Mouse (Mus musculus) liver, adult 2 months (tissue): Measurements from ENCODE around the gene Nsun2. TPM values are rescaled to one million over a fixed set of nuclear protein-coding genes. Genes with fewer than 3 reads are reported as not detected.

Source experiments
- DNase-seq: peaks from one replicate; pipeline ENCODE4 v3.0.0-alpha.2; 2011; ENCODE audit warnings: low read depth, low spot score; ENCODE audit errors: extremely low read depth
- H3K27ac ChIP-seq: fragments of 200-500 bp; replicated peaks from 2 replicates; pipeline ENCODE4 v1.5.1; 2012; ENCODE audit warnings: low read depth, mild to moderate bottlenecking, control low read depth, inconsistent platforms, low read length; ENCODE audit not compliant: insufficient read depth
- H3K27me3 ChIP-seq: fragments of 200-500 bp; 2 replicates; pipeline ENCODE4 v1.6.1; 2012; ENCODE audit warnings: mild to moderate bottlenecking, moderate library complexity, low read length, inconsistent platforms; ENCODE audit not compliant: control insufficient read depth, insufficient read depth
- H3K36me3 ChIP-seq: fragments of 200-500 bp; 2 replicates; pipeline ENCODE4 v1.6.1; 2012; ENCODE audit warnings: low read length, inconsistent platforms; ENCODE audit not compliant: control insufficient read depth, insufficient read depth
- H3K4me1 ChIP-seq: fragments of 200-500 bp; 2 replicates; pipeline ENCODE4 v1.6.1; 2011; ENCODE audit warnings: low read length; ENCODE audit not compliant: control insufficient read depth, insufficient read depth
- H3K4me3 ChIP-seq: fragments of 200-500 bp; 2 replicates; pipeline ENCODE4 v1.5.1; 2011; ENCODE audit warnings: low read depth, mild to moderate bottlenecking, control low read depth, low read length, moderate library complexity; ENCODE audit not compliant: insufficient read depth
- H3K79me2 ChIP-seq: fragments of 200-500 bp; 2 replicates; pipeline ENCODE4 v1.6.1; 2012; ENCODE audit warnings: inconsistent platforms, mild to moderate bottlenecking, low read length, moderate library complexity; ENCODE audit not compliant: control insufficient read depth, insufficient read depth
- H3K9ac ChIP-seq: fragments of 200-500 bp; 2 replicates; pipeline ENCODE4 v1.6.1; 2012; ENCODE audit warnings: low read depth, mild to moderate bottlenecking, control low read depth, inconsistent platforms, low read length
- CTCF ChIP-seq: fragments of 200-500 bp; IDR thresholded peaks from 2 replicates; pipeline ENCODE4 v1.5.1; 2011; ENCODE audit warnings: low read depth, low read length, control low read depth
- POLR2A ChIP-seq: fragments of 200-500 bp; IDR thresholded peaks from 2 replicates; pipeline ENCODE4 v1.6.1; 2011; ENCODE audit warnings: low read length, control low read depth; ENCODE audit not compliant: insufficient read depth; ENCODE audit errors: extremely low read depth
- WGBS: fragments of 180-500 bp; shearing (Covaris S2); methylation state at CpG from one replicate; pipeline ENCODE4 v1.1.7; 2018; 5-methylcytosine and 5-hydroxymethylcytosine counted together
- polyA plus RNA-seq: library from polyadenylated mRNA; depleted of rRNA; stranded (reverse); fragments of >200 nt; gene quantifications from 2 replicates; pipeline ENCODE4 v1.2.3, GENCODE M21; 2012
- total RNA-seq: library from RNA; depleted of rRNA; stranded (reverse); fragments of >200 nt; gene quantifications from 2 replicates; pipeline ENCODE4 v1.2.3, GENCODE M21; 2014

Nsun2 gene
- total and polyA plus RNA-seq, 2 experiments, result 48.3 to 74.1 TPM

- Histone ChIP-seq H3K27me3 (no peaks in the 10 kb centered on the region), H3K4me3 (no peak overlapping the region), H3K9ac (no peak overlapping the region), H3K79me2 (no peaks in the 10 kb centered on the region), H3K4me1 (peaks cover 2% of the 10 kb centered on the region), H3K36me3 (no peaks in the 10 kb centered on the region), H3K27ac (no peak overlapping the region)
- TF ChIP-seq CTCF, result no peak
- TF ChIP-seq POLR2A, result no peak
- WGBS, result 77% methylated on average over 17 of the region's 17 CpGs
- no peak for DNase-seq
Observed at GRCm38 (mm10) chr13:69542571-69543352, 9.2 kb downstream of the Nsun2 start.

GRCm38 (mm10) chr13:69543595-69543994, 10.0 kb downstream of the Nsun2 start:
- Histone ChIP-seq H3K36me3 (no peaks in the 10 kb centered on the region), H3K79me2 (no peaks in the 10 kb centered on the region), H3K9ac (no peak overlapping the region), H3K27me3 (no peaks in the 10 kb centered on the region), H3K27ac (no peak overlapping the region), H3K4me1 (peaks cover 2% of the 10 kb centered on the region), H3K4me3 (no peak overlapping the region)
- WGBS, result 43% methylated on average over 12 of the region's 12 CpGs
- DNase-seq, result no peak
- no peak for TF ChIP-seq POLR2A

GRCm38 (mm10) chr13:69545019-69545418, 11.5 kb downstream of the Nsun2 start:
- WGBS, result 59% methylated on average over 3 of the region's 3 CpGs

DNA sequence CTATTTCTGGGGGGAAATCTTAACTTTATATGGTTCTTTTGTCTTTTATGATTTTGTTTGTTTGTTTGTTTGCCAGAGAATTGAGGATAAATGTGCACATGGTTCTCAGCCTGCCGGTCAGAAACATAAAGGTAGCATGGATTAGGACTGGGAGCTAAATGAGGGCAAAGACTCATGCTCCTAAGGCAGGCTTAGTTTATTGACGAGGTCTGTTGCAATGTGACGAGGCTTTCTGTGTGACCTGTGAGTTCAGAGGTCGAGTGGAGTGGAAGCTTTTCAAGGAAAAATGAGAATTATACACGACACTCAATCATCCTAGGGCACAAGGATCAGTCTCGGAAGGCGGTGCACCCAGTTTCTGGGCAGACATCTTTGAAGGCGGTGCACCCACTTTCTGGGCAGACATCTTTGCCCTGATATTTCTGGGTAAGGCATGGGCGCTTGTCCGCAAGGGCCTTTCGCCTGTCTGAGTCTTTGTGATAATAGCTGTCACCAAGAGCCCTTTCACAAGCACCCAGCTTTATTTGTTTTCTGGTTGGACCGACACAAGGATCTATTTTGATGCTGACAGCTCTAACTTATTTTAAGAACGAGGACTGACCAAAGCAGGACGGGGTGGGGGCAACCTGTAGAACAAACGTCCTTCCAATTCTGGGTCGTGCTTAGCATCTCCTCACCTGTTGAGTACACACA, 14.1 kb downstream of the Nsun2 start:
- H3K36me3 ChIP-seq, result no peaks in the 10 kb centered on the region
- WGBS, result 28% methylated on average over 16 of the region's 16 CpGs
- no peaks in the 10 kb centered on the region; the same call in 1 of the 2 replicates for H3K4me1 ChIP-seq
- H3K27me3 ChIP-seq, result no peaks in the 10 kb centered on the region
- H3K4me3 ChIP-seq, result no peak overlapping the region
- no peak overlapping the region for H3K9ac ChIP-seq
- no peak for TF ChIP-seq POLR2A
- no peak for TF ChIP-seq CTCF
- DNase-seq, result peak; percentile 83
- H3K79me2 ChIP-seq, result no peaks in the 10 kb centered on the region
- H3K27ac ChIP-seq, result peak overlapping the region; percentile 37

More at GRCm38 (mm10) chr13:69545019-69545418, 11.5 kb downstream of the Nsun2 start:
- H3K27ac ChIP-seq, result no peak overlapping the region
- no peaks in the 10 kb centered on the region for H3K79me2 ChIP-seq
- H3K4me3 ChIP-seq, result no peak overlapping the region
- TF ChIP-seq POLR2A, result no peak
- TF ChIP-seq CTCF, result peak; percentile 52; the same call in 1 of the 2 replicates
- H3K9ac ChIP-seq, result no peak overlapping the region
- no peak for DNase-seq
- no peaks in the 10 kb centered on the region for H3K36me3 ChIP-seq
- H3K4me1 ChIP-seq, result peaks cover 2% of the 10 kb centered on the region
- no peaks in the 10 kb centered on the region for H3K27me3 ChIP-seq

DNA sequence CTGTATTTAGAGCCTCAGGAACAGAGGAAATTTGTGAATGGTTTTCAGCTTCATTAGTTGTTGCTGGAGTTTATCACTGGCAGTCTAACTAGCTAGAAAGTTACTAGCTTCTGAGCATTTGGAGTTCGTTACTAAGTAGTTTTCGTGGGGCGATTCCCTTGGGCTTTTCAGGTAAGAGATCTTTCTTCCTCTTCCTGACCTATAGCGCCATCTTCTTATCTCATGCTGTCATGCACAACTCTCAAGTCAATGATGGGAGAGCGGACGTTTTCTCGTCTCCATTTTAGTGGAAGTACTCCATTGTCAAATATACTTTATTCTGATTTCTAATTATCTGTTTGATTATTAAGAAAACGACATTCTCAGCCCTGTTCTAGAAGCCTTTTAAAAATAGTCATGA, 16.4 kb downstream of the Nsun2 start:
- H3K4me3 ChIP-seq, result no peak overlapping the region
- TF ChIP-seq CTCF (no peak), POLR2A (no peak)
- H3K27ac ChIP-seq, result no peak overlapping the region
- no peaks in the 10 kb centered on the region for H3K36me3 ChIP-seq
- WGBS, result 54% methylated on average over 8 of the region's 8 CpGs
- no peaks in the 10 kb centered on the region; the same call in 1 of the 2 replicates for H3K4me1 ChIP-seq
- peak; percentile 50 for DNase-seq
- no peaks in the 10 kb centered on the region for H3K27me3 ChIP-seq
- H3K9ac ChIP-seq, result no peak overlapping the region
- H3K79me2 ChIP-seq, result no peaks in the 10 kb centered on the region
